Mouse (Mus musculus): ENCODE measurements around the gene Pkd2. TPM values are rescaled to one million over a fixed set of nuclear protein-coding genes. Genes with fewer than 3 reads are reported as not detected.
"Not testable (repeated sequence)": the region's sequence is repeated elsewhere in the genome, so short reads cannot be mapped to it uniquely, and the experiment has no call there.

The Pkd2 gene
- polyA plus RNA-seq, 1 experiment, result not detected

DNA sequence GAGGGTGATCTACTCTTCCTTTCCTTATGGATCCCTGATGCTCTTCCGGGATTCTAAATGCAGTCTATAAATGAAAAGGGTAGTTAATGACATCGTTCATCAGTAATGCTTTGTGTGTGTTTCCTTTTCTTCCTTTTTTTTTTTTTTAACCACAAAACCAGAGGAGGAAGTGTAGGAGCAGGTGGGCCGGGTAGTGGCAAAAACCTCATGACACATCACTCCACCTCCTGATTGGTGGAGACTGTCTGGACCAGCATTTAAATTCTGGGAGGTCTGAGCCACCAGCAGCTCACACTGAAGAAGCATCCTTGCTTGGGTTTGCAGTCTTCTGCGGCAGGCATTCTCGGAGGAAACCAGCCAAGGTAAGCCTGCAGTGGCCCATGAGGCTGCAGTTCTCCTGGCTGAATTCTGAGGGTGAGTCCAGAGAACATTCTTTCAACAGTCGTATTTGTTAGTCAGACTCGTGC is 24.4 kb upstream of the Pkd2 start, which contains the start of gene Spp1:
Gene Spp1, plus strand, starts transcription at position 284 of the 467 bp plus-strand sequence.
- 75% methylated on average over 7 of the region's 7 CpGs for WGBS
- Histone ChIP-seq H3K27ac (ENCODE audit: insufficient read depth, low read depth, low read length) (no peak within 1 kb of the TSS), H3K4me1 (ENCODE audit: control insufficient read depth, insufficient read depth, low read length) (peaks cover 6% of the 10 kb centered on the region), H3K4me3 (ENCODE audit: insufficient read depth, low read depth, low read length) (no peak within 1 kb of the TSS)
- TF ChIP-seq POLR2A (IDR thresholded peaks at IDR 0.05; ENCODE audit: insufficient read depth, low read depth, low read length), result no peak
- TF ChIP-seq CTCF (IDR thresholded peaks at IDR 0.05; ENCODE audit: insufficient read depth, low read depth, low read length), result no peak

DNA sequence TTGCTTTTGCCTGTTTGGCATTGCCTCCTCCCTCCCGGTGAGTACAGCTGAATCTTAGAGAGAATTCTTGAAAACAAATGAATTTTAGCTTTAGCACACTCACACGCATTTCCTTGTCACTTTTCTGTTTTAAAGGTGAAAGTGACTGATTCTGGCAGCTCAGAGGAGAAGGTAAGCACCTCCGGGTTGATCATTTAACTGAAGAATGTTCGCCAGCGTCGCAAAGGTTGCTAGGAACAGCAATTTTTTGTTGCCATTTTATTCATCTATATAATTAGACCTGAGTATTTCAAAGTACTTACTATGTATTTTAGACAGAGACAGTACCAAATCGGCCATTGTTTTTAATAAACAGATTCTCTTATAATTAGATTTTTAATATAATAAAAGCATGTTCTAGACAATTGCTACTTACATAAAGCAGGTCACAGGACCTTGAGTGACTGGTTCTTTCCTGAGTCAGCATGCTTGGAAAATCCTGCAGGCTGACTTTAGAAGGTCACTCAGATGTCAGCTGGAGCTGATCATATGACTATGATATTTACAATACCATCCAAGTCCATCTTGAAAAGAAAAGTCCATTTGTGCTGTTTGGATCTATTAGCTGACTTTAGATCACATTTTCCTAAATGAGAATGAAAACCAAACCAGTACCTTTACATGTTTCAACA is 22.7 kb upstream of the Pkd2 start:
- WGBS, result 81% methylated on average over 7 of the region's 7 CpGs
- H3K4me1 ChIP-seq (ENCODE audit: control insufficient read depth, insufficient read depth, low read length), result peaks cover 6% of the 10 kb centered on the region
- no peak overlapping the region for H3K27ac ChIP-seq (ENCODE audit: insufficient read depth, low read depth, low read length)
- H3K4me3 ChIP-seq (ENCODE audit: insufficient read depth, low read depth, low read length), result no peak overlapping the region
- TF ChIP-seq POLR2A (IDR thresholded peaks at IDR 0.05; ENCODE audit: insufficient read depth, low read depth, low read length), result no peak
- TF ChIP-seq CTCF (IDR thresholded peaks at IDR 0.05; ENCODE audit: insufficient read depth, low read depth, low read length), result no peak

DNA sequence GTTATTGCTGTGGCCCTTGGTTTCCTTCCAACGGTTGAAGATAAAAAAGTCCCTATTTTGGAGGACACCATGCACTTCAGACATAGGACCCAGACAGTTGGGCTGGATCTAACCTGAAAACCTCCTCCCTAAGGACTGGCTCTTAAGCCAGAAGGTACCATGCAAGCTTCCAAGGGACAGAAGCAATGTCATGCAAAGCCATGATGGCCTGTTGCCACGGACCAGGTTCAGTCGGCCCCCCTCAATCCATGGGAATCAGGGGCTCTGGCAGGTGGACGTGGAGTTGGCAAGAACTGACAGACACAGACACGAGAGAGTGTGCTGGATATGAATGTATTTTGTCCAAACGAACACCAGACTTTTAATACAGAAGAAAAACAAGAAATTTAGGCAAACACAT is 16.9 kb upstream of the Pkd2 start:
- 64% methylated on average over 6 of the region's 6 CpGs for WGBS
- Histone ChIP-seq H3K27ac (ENCODE audit: insufficient read depth, low read depth, low read length) (no peak overlapping the region), H3K4me1 (ENCODE audit: control insufficient read depth, insufficient read depth, low read length) (peaks cover 5% of the 10 kb centered on the region), H3K4me3 (ENCODE audit: insufficient read depth, low read depth, low read length) (no peak overlapping the region)
- no peak for TF ChIP-seq CTCF (IDR thresholded peaks at IDR 0.05; ENCODE audit: insufficient read depth, low read depth, low read length)
- TF ChIP-seq POLR2A (IDR thresholded peaks at IDR 0.05; ENCODE audit: insufficient read depth, low read depth, low read length), result no peak

DNA sequence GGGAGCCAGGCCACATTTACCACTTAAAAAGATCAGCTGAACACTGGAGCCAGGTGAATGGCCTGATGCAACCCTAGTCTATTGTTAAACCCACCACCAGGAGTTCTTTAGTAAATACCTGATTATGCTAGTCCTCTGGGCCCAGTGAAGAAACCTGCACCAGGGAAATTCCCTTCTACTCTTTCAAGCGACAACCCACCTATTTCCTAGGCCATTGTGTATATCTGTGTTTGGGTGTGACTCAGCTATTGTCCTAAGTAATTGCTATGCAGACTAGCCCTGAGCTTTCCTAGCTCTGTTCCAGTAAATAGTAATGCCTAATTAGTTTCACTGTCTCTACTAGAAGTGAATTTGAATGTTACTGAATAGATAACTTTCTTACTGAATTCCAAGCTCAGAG is 16.4 kb upstream of the Pkd2 start:
- Histone ChIP-seq H3K4me1 (ENCODE audit: control insufficient read depth, insufficient read depth, low read length) (peaks cover 5% of the 10 kb centered on the region), H3K4me3 (ENCODE audit: insufficient read depth, low read depth, low read length) (no peak overlapping the region), H3K27ac (ENCODE audit: insufficient read depth, low read depth, low read length) (no peak overlapping the region)
- TF ChIP-seq CTCF (IDR thresholded peaks at IDR 0.05; ENCODE audit: insufficient read depth, low read depth, low read length), result no peak
- no peak for TF ChIP-seq POLR2A (IDR thresholded peaks at IDR 0.05; ENCODE audit: insufficient read depth, low read depth, low read length)
- WGBS, result 38% methylated on average over 1 of the region's 1 CpGs

DNA sequence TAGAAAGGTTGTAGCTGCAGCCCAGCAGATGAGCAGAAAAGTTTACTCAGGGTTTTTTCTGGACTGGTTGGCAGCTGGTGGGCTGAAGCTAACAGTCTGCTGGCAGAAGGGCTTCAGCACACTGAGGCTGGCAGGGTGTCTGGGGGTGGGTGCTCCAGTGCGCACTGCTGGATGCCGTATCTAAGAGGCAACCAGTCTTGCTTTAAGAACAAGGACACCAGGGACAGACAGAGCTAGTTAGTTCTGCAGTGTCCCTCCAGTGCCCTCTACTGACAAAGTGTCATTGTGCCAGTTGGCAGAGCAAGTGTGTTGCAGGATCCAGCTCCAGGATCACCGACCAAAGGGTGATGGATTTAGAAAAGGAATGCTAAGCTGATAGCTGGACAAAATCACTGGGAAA is 13.1 kb upstream of the Pkd2 start:
- 2% methylated on average over 3 of the region's 3 CpGs for WGBS
- Histone ChIP-seq H3K27ac (ENCODE audit: insufficient read depth, low read depth, low read length) (no peak overlapping the region), H3K4me3 (ENCODE audit: insufficient read depth, low read depth, low read length) (no peak overlapping the region), H3K4me1 (ENCODE audit: control insufficient read depth, insufficient read depth, low read length) (peaks cover 8% of the 10 kb centered on the region)
- TF ChIP-seq CTCF (IDR thresholded peaks at IDR 0.05; ENCODE audit: insufficient read depth, low read depth, low read length) (peak; percentile 27; the same call in 1 of the 2 replicates), POLR2A (IDR thresholded peaks at IDR 0.05; ENCODE audit: insufficient read depth, low read depth, low read length) (no peak)

- H3K4me3 ChIP-seq (ENCODE audit: insufficient read depth, low read depth, low read length); H3K27ac ChIP-seq (ENCODE audit: insufficient read depth, low read depth, low read length); H3K4me1 ChIP-seq (ENCODE audit: control insufficient read depth, insufficient read depth, low read length): not testable (repeated sequence)
- WGBS, result 40% methylated on average over 6 of the region's 6 CpGs
Observed at GRCm38 (mm10) chr5:104448346-104448745, 10.9 kb upstream of the Pkd2 start.

GRCm38 (mm10) chr5:104449491-104449890 is 9.8 kb upstream of the Pkd2 start:
- no peak for TF ChIP-seq POLR2A (IDR thresholded peaks at IDR 0.05; ENCODE audit: insufficient read depth, low read depth, low read length)
- TF ChIP-seq CTCF (IDR thresholded peaks at IDR 0.05; ENCODE audit: insufficient read depth, low read depth, low read length), result no peak
- Histone ChIP-seq H3K27ac (ENCODE audit: insufficient read depth, low read depth, low read length) (no peak overlapping the region), H3K4me1 (ENCODE audit: control insufficient read depth, insufficient read depth, low read length) (peaks cover 6% of the 10 kb centered on the region), H3K4me3 (ENCODE audit: insufficient read depth, low read depth, low read length) (no peak overlapping the region)
- WGBS, result 36% methylated on average over 3 of the region's 3 CpGs

DNA sequence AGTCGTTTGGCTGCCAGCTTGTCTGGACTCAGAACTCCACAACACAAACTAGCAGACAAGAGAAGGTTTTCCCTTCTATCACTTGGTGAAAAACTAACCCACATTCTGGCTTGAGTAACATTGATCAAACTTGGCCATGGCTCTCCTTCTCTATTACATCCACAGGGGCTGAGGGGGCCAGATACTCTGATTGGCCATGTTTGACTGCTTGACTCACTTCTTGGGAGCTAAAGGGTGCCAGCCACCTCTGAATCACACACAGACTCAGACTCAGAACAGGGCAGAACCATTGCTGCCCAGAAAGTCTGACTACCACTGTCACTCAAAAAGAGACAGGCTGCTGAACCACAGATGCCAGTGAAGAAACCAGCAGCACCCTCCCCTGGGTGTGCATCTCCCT is 6.2 kb upstream of the Pkd2 start:
- 34% methylated on average over 1 of the region's 1 CpGs for WGBS
- H3K27ac ChIP-seq (ENCODE audit: insufficient read depth, low read depth, low read length), result no peak overlapping the region
- no peak for TF ChIP-seq POLR2A (IDR thresholded peaks at IDR 0.05; ENCODE audit: insufficient read depth, low read depth, low read length)
- no peak overlapping the region for H3K4me3 ChIP-seq (ENCODE audit: insufficient read depth, low read depth, low read length)
- H3K4me1 ChIP-seq (ENCODE audit: control insufficient read depth, insufficient read depth, low read length), result peaks cover 3% of the 10 kb centered on the region; the same call in 1 of the 2 replicates

DNA sequence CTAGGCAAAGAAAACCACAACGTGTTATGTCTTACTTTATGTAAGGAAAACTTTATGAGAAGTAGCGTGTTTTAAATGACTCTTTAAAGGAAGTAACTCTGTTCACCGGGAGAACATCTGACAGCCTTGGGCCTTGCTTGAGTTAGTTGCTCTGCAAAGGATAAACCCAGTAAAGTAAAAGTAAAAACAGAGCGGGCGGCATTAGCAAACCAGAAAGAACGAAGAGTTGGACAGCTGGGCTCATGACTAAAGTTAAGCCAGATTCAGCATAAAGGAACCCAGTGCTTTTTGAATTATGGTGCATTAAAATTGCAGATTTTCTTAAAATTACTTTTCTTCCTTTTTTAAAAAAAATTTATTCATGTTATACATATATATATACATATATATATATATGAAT is 4.7 kb upstream of the Pkd2 start:
- Histone ChIP-seq H3K27ac (ENCODE audit: insufficient read depth, low read depth, low read length) (no peak overlapping the region), H3K4me3 (ENCODE audit: insufficient read depth, low read depth, low read length) (no peak overlapping the region), H3K4me1 (ENCODE audit: control insufficient read depth, insufficient read depth, low read length) (peaks cover 8% of the 10 kb centered on the region)
- TF ChIP-seq CTCF (IDR thresholded peaks at IDR 0.05; ENCODE audit: insufficient read depth, low read depth, low read length), result no peak
- TF ChIP-seq POLR2A (IDR thresholded peaks at IDR 0.05; ENCODE audit: insufficient read depth, low read depth, low read length), result no peak
- 96% methylated on average over 6 of the region's 6 CpGs for WGBS

Data from olfactory bulb, adult 2 months (tissue).